Mouse (Mus musculus): ENCODE data around the gene Cmklr1. TPM values are rescaled to one million over a fixed set of nuclear protein-coding genes. Genes with fewer than 3 reads are reported as not detected.

Gene Cmklr1
- polyA plus RNA-seq, 1 experiment: 9.6 TPM

DNA sequence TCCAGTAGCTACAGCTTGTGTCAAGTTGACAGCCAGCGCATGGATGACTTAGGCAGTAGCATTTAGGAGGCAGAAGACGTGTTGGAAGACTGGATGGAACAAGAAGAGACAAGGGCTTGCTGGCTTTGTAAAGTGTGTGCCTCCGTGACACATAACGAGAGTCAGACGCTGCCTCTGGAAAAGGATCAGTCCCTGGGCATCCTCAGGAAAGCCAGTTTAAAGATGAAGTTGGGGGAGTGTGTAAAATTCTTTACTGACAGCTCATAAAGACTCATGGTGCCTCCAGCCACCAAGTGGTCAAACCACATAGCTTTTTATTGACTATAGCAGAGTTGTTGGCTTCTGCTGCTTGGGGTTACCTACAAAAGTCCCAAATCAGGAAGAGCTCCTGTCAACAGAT is 35.2 kb upstream of the Cmklr1 start:
- Histone ChIP-seq H3K36me3 (ENCODE audit: control insufficient read depth, insufficient read depth, low read length) (no peaks in the 10 kb centered on the region), H3K4me1 (ENCODE audit: control insufficient read depth, insufficient read depth, insufficient read length, low read length) (no peaks in the 10 kb centered on the region), H3K27me3 (ENCODE audit: control insufficient read depth, insufficient read depth, low read length) (no peaks in the 10 kb centered on the region), H3K27ac (ENCODE audit: insufficient read depth, low read depth, low read length) (no peak overlapping the region), H3K4me3 (ENCODE audit: low read depth, low read length) (no peak overlapping the region)
- TF ChIP-seq CTCF (IDR thresholded peaks at IDR 0.05; ENCODE audit: extremely low read depth, insufficient read length, insufficient replicate concordance, low read depth, low read length): no peak
- no peak for TF ChIP-seq POLR2A (IDR thresholded peaks at IDR 0.05; ENCODE audit: low read depth, low read length)
- WGBS: 78% methylated on average over 5 of the region's 5 CpGs

DNA sequence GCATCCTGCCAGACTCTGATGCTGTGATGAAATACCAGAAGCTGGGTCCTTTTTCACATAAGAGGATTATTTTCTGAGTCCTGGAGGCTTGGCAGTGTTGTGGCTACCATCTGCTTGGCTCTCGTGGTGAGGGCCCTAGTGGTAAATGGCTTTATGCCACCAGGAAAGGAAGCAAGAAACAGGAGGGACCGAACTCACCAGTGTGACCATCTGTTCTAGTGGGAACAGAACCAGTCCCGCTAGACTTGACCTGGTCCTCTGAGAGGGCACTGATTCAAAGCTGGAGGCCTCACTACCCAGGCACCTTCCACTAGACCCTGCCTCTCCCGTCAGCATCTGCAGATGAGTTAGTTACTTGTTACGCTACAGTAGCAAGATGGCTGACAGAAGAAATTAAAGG is 33.0 kb upstream of the Cmklr1 start:
- TF ChIP-seq CTCF (IDR thresholded peaks at IDR 0.05; ENCODE audit: extremely low read depth, insufficient read length, insufficient replicate concordance, low read depth, low read length): no peak
- no peak for TF ChIP-seq POLR2A (IDR thresholded peaks at IDR 0.05; ENCODE audit: low read depth, low read length)
- whole genome bisulfite sequencing: 75% methylated on average over 5 of the region's 5 CpGs

DNA sequence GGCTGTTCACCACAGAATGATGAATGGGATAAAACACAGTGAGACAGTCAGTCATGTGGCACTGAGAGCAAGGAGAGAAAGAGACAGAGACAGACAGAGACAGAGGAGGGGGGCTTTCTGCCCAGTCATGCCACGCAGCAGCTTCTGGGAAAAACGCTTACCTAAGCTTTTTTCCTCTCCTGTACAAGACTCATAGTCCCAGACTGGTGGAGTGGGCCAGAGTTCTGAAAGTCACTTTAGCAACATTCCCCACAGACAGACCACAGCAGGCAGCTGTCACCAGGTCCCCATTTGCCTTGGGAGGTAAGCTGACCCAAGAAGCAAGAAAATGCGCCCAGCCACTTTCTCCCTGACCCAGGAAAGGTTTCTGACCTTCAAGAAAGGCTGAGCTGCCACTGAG is 32.2 kb upstream of the Cmklr1 start:
- Histone ChIP-seq H3K36me3 (ENCODE audit: control insufficient read depth, insufficient read depth, low read length) (no peaks in the 10 kb centered on the region), H3K4me1 (ENCODE audit: control insufficient read depth, insufficient read depth, insufficient read length, low read length) (no peaks in the 10 kb centered on the region), H3K27me3 (ENCODE audit: control insufficient read depth, insufficient read depth, low read length) (no peaks in the 10 kb centered on the region), H3K27ac (ENCODE audit: insufficient read depth, low read depth, low read length) (no peak overlapping the region), H3K4me3 (ENCODE audit: low read depth, low read length) (no peak overlapping the region)
- WGBS: 75% methylated on average over 3 of the region's 3 CpGs
- TF ChIP-seq CTCF (IDR thresholded peaks at IDR 0.05; ENCODE audit: extremely low read depth, insufficient read length, insufficient replicate concordance, low read depth, low read length) (no peak), POLR2A (IDR thresholded peaks at IDR 0.05; ENCODE audit: low read depth, low read length) (no peak)

More for the DNA sequence above, 33.0 kb upstream of the Cmklr1 start:
- Histone ChIP-seq H3K27ac (ENCODE audit: insufficient read depth, low read depth, low read length) (no peak overlapping the region), H3K36me3 (ENCODE audit: control insufficient read depth, insufficient read depth, low read length) (no peaks in the 10 kb centered on the region), H3K4me1 (ENCODE audit: control insufficient read depth, insufficient read depth, insufficient read length, low read length) (no peaks in the 10 kb centered on the region), H3K4me3 (ENCODE audit: low read depth, low read length) (no peak overlapping the region), H3K27me3 (ENCODE audit: control insufficient read depth, insufficient read depth, low read length) (no peaks in the 10 kb centered on the region)

DNA sequence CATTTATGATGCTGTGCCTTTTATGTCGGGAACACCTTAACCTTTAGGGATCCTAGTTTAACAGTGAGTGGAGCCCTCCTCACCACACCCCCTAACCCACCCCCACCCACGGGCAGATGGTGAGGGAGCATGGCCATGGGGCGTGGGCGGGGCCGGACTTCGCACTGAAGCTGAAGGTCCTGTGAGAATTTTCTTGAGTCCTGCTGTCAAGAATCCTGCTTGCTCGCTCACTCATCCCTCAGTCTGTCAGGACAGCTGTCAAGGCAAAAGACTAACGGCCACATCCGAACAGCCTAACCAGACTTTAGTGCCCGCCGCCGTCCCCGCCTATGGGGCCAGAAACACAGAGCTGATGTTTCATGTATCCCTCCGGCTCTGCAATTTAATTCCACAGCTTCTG is 31.0 kb upstream of the Cmklr1 start:
- TF ChIP-seq CTCF (IDR thresholded peaks at IDR 0.05; ENCODE audit: extremely low read depth, insufficient read length, insufficient replicate concordance, low read depth, low read length) (no peak), POLR2A (IDR thresholded peaks at IDR 0.05; ENCODE audit: low read depth, low read length) (no peak)
- WGBS: 62% methylated on average over 14 of the region's 14 CpGs
- no peak overlapping the region for H3K27ac ChIP-seq (ENCODE audit: insufficient read depth, low read depth, low read length)

DNA sequence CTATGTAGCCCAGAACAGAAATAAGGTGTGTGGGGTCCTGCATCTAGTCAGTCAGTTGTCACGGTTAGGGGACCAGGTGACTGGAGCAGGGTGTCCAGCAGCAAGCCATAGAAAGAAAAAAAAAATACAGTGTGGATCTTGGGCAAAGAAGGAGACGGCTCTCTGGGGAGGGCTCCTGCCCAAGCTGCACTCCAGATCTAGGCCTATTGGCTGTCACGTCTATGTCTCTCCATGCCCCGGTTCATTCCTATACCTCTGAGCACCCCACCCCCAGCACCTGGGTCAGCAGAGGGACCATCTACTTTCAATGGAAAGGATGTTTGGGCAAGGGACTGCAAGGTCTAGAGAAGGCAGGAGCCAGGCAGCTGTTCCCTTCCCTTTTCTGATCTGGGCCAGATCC is 29.3 kb upstream of the Cmklr1 start:
- WGBS: 88% methylated on average over 4 of the region's 4 CpGs
- no peak for TF ChIP-seq POLR2A (IDR thresholded peaks at IDR 0.05; ENCODE audit: low read depth, low read length)
- Histone ChIP-seq H3K27ac (ENCODE audit: insufficient read depth, low read depth, low read length) (no peak overlapping the region), H3K4me3 (ENCODE audit: low read depth, low read length) (no peak overlapping the region), H3K4me1 (ENCODE audit: control insufficient read depth, insufficient read depth, insufficient read length, low read length) (no peaks in the 10 kb centered on the region), H3K36me3 (ENCODE audit: control insufficient read depth, insufficient read depth, low read length) (no peaks in the 10 kb centered on the region), H3K27me3 (ENCODE audit: control insufficient read depth, insufficient read depth, low read length) (no peaks in the 10 kb centered on the region)

More for the DNA sequence above, 31.0 kb upstream of the Cmklr1 start:
- no peak overlapping the region for H3K4me3 ChIP-seq (ENCODE audit: low read depth, low read length)
- H3K4me1 ChIP-seq (ENCODE audit: control insufficient read depth, insufficient read depth, insufficient read length, low read length): no peaks in the 10 kb centered on the region
- no peaks in the 10 kb centered on the region for H3K27me3 ChIP-seq (ENCODE audit: control insufficient read depth, insufficient read depth, low read length)
- H3K36me3 ChIP-seq (ENCODE audit: control insufficient read depth, insufficient read depth, low read length): no peaks in the 10 kb centered on the region

DNA sequence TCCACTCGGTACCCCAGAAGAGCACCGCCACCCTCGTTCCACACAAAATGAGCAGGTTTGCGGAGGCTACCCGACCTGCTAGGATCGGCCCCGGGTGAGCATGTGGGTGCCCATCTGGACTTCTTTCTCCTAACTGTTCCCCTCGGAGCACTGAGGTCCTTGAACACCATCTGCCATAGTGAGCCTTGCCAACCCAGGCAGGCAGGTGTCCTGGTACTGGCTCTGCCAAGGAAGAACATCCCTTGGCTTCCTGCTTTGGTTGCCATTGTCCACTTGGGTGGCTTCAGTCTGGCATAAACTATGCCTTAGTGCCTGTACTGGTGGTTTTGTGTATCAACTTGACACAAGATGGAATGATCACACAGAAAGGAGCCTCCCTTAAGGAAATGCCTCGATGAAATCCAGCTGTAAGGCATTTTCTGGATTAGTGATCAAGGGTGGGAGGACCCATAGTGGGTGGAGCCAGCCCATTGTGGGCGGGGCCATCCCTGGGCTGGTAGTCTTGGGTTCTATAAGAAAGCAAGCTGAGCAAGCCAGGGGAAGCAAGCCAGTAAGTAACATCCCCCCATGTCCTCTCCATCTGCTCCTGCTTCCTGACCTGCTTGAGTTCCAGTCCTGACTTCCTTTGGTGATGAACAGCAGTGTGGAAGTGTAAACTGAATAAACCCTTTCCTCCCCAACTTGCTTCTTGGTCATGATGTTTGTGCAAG is 28.7 kb upstream of the Cmklr1 start:
- no peak for TF ChIP-seq CTCF (IDR thresholded peaks at IDR 0.05; ENCODE audit: extremely low read depth, insufficient read length, insufficient replicate concordance, low read depth, low read length)
- TF ChIP-seq POLR2A (IDR thresholded peaks at IDR 0.05; ENCODE audit: low read depth, low read length): no peak
- Histone ChIP-seq H3K4me1 (ENCODE audit: control insufficient read depth, insufficient read depth, insufficient read length, low read length) (no peaks in the 10 kb centered on the region), H3K27me3 (ENCODE audit: control insufficient read depth, insufficient read depth, low read length) (no peaks in the 10 kb centered on the region), H3K4me3 (ENCODE audit: low read depth, low read length) (no peak overlapping the region), H3K36me3 (ENCODE audit: control insufficient read depth, insufficient read depth, low read length) (no peaks in the 10 kb centered on the region), H3K27ac (ENCODE audit: insufficient read depth, low read depth, low read length) (no peak overlapping the region)
- WGBS: 79% methylated on average over 10 of the region's 10 CpGs

DNA sequence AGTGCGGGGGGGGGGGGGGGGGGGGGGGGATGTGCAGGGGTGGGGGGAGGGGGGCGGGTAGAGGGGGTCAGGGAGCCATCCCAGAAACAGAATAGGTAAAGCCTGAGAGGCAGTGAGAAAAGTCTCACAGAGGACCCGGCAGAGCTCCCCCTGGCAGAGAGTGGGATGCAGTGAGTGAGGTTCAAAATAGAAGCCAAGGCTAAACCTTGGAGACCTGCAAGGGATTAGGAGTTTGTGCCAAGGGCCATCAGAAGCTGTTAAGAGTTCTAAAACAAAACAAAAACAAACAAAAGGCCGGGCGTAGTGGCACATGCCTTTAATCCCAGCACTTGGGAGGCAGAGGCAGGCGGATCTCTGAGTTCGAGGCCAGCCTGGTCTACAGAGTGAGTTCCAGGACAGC is 27.3 kb upstream of the Cmklr1 start:
- Histone ChIP-seq H3K4me1 (ENCODE audit: control insufficient read depth, insufficient read depth, insufficient read length, low read length) (no peaks in the 10 kb centered on the region), H3K27me3 (ENCODE audit: control insufficient read depth, insufficient read depth, low read length) (no peaks in the 10 kb centered on the region), H3K4me3 (ENCODE audit: low read depth, low read length) (no peak overlapping the region), H3K27ac (ENCODE audit: insufficient read depth, low read depth, low read length) (no peak overlapping the region), H3K36me3 (ENCODE audit: control insufficient read depth, insufficient read depth, low read length) (no peaks in the 10 kb centered on the region)
- TF ChIP-seq CTCF (IDR thresholded peaks at IDR 0.05; ENCODE audit: extremely low read depth, insufficient read length, insufficient replicate concordance, low read depth, low read length): no peak
- no peak for TF ChIP-seq POLR2A (IDR thresholded peaks at IDR 0.05; ENCODE audit: low read depth, low read length)
- 77% methylated on average over 6 of the region's 7 CpGs for WGBS

Data from small intestine, adult 2 months (tissue).